Mouse (Mus musculus): ENCODE measurements around the gene Serhl. TPM values are rescaled to one million over a fixed set of nuclear protein-coding genes. Genes with fewer than 3 reads are reported as not detected.

The Serhl gene
- total and polyA plus RNA-seq, 3 experiments, result 52.0 to 123 (median 59.5) TPM

DNA sequence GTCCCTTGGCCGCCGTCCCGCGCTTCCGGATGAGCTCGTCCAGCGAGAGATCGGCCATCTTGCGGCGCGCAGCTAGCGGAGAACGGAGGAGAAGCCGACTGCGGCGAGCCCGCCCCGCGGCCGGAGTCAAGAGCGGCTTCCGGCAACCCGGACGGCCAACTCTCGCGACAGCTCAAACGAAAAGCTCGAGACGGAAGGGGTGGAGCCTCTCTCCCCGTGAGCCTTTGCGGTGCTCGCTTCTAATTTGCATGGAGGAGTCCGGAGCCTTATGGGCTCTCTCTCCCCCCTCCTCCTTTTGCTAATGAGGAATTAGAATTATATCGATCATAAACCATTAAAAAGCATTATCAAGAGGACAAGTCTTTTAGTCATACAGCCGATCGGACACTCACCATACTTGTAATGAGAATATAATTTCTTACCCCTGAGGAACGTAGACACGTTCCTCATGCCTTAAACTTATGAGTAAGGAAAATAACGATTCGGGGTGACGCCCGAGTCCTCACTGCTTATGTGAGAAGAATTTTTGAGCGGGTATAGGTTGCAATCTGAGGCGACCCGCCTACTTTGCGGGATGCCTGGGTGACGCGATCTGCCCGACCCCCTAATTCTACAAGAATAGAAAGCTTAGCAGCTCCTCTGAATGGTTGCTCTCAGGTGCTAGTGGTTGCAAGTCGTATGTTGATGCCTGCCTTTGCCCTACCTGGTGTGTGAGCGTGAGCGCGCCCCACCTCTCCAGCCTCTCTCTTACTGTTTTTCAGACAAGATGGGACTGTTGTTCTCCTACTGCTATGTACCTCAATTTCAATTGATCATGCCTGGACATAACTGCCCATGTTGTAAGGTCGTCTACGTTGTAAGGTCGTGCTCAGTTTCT, 60.1 kb downstream of the Serhl start, which contains the start of gene Poldip3:
Poldip3 (minus strand) TSS at position 189 of the 877 bp plus-strand sequence.
- Histone ChIP-seq H3K27ac (ENCODE audit: insufficient read depth, low read depth) (peak within 1 kb of the TSS; percentile 91), H3K9ac (ENCODE audit: insufficient read depth, low read depth) (peak within 1 kb of the TSS; percentile 93), H3K4me1 (ENCODE audit: control insufficient read depth in 1 of 2, insufficient read depth in 2 of 2) (peaks cover 12 to 67% of the 10 kb centered on the region in 2 experiments; a peak in 3 of 4 replicates), H3K79me2 (replicated peaks; ENCODE audit: control insufficient read depth, extremely low read depth, insufficient read depth, poor library complexity, severe bottlenecking) (peaks cover 42% of the 10 kb centered on the region), H3K27me3 (replicated peaks) (no peaks in the 10 kb centered on the region), H3K4me3 (replicated peaks in 1 of 3; ENCODE audit: low read depth in 2 of 3, low read length in 2 of 3, poor library complexity in 1 of 3) (peak within 1 kb of the TSS; percentile 86 to 92 (median 88)), H3K4me2 (ENCODE audit: insufficient read depth, low read depth, poor library complexity, severe bottlenecking) (peak within 1 kb of the TSS; percentile 80), H3K36me3 (replicated peaks in 1 of 2; ENCODE audit: control insufficient read depth in 1 of 2, insufficient read depth in 1 of 2, low read length in 1 of 2) (peaks cover 26 to 47% of the 10 kb centered on the region in 2 experiments), H3K9me3 (replicated peaks; ENCODE audit: low read length) (peaks cover 13% of the 10 kb centered on the region)
- peak; percentile 97 for DNase-seq (ENCODE audit: extremely low read depth)
- dilution Hi-C loops (cut with MboI; ENCODE audit: extremely low pct_ligation_motif_present, extremely low pct_unique_long_range_greater_than_20kb, low sequenced_read_pairs), result no loop called here
- in situ Hi-C loops (cut with MboI; ENCODE audit: low pct_ligation_motif_present, low pct_unique_long_range_greater_than_20kb, low sequenced_read_pairs), result loop anchor here (5.0 kb wide), 1 partner anchor 58 kb away; no protein-coding TSS in a partner anchor
- TF ChIP-seq TBP (conservative IDR thresholded peaks at IDR 0.05; ENCODE audit: low read depth, low read length) (peak; percentile 99), TCF12 (IDR thresholded peaks at IDR 0.05; ENCODE audit: low read depth, low read length) (peak; percentile 73), HCFC1 (IDR thresholded peaks at IDR 0.05; ENCODE audit: low read depth, low read length) (peak; percentile 82), CHD1 (IDR thresholded peaks at IDR 0.05; ENCODE audit: low read depth, low read length) (no peak), EP300 (IDR thresholded peaks at IDR 0.05; ENCODE audit: low read length) (peak; percentile 48; the same call in 1 of the 2 replicates), MAFK (IDR thresholded peaks at IDR 0.05; ENCODE audit: insufficient replicate concordance, low read length) (peak; percentile 52; the same call in 1 of the 2 replicates), CHD2 (IDR thresholded peaks at IDR 0.05; ENCODE audit: low read length) (peak; percentile 99), MEF2A (IDR thresholded peaks at IDR 0.05; ENCODE audit: borderline replicate concordance, low read depth, low read length) (peak; percentile 81; the same call in 1 of the 2 replicates), RCOR1 (conservative IDR thresholded peaks at IDR 0.05; ENCODE audit: low read depth, low read length) (peak; percentile 97), ZC3H11A (IDR thresholded peaks at IDR 0.05; ENCODE audit: low read depth, low read length) (no peak), ZNF384 (IDR thresholded peaks at IDR 0.05; ENCODE audit: low read depth, low read length) (no peak), JUND (conservative IDR thresholded peaks at IDR 0.05; ENCODE audit: low read depth, low read length) (peak; percentile 79), E2F4 (IDR thresholded peaks at IDR 0.05; ENCODE audit: insufficient replicate concordance, low read depth, low read length) (0 out of 2 replicates have a peak, but pooled peaks have one; percentile 71), MAZ (IDR thresholded peaks at IDR 0.05; ENCODE audit: low read depth, low read length) (peak; percentile 92; the same call in 1 of the 2 replicates), ZMIZ1 (IDR thresholded peaks at IDR 0.05; ENCODE audit: low read depth, low read length) (peak; percentile 100), ETS1 (conservative IDR thresholded peaks at IDR 0.05; ENCODE audit: low read depth, low read length) (peak; percentile 97), BHLHE40 (IDR thresholded peaks at IDR 0.05; ENCODE audit: low read depth, low read length) (peak; percentile 82), CTCF (conservative IDR thresholded peaks at IDR 0.05 in 1 of 2, IDR thresholded peaks at IDR 0.05 in 1 of 2; ENCODE audit: low read depth in 2 of 2, low read length in 2 of 2) (peak in 1 of 2 experiments; percentile 7; a peak in 1 of 4 replicates), SIN3A (IDR thresholded peaks at IDR 0.05; ENCODE audit: low read length) (peak; percentile 95), JUN (IDR thresholded peaks at IDR 0.05; ENCODE audit: insufficient read depth, low read depth, low read length) (no peak), MXI1 (IDR thresholded peaks at IDR 0.05; ENCODE audit: low read depth, low read length) (peak; percentile 34), PAX5 (IDR thresholded peaks at IDR 0.05; ENCODE audit: low read length) (no peak), KAT2A (IDR thresholded peaks at IDR 0.05; ENCODE audit: insufficient replicate concordance, low read length) (peak; percentile 66; the same call in 1 of the 2 replicates), NELFE (IDR thresholded peaks at IDR 0.05; ENCODE audit: low read depth, low read length) (peak; percentile 99), POLR2AphosphoS2 (IDR thresholded peaks at IDR 0.05; ENCODE audit: low read depth, low read length) (peak; percentile 100), MYC (IDR thresholded peaks at IDR 0.05; ENCODE audit: low read depth, low read length) (peak; percentile 57), ZKSCAN1 (IDR thresholded peaks at IDR 0.05; ENCODE audit: borderline replicate concordance, low read depth, low read length) (no peak; the same call in 1 of the 2 replicates), POLR2A (IDR thresholded peaks at IDR 0.05; ENCODE audit: low read depth, low read length) (peak; percentile 100), UBTF (IDR thresholded peaks at IDR 0.05; ENCODE audit: low read depth, low read length) (peak; percentile 69; the same call in 1 of the 2 replicates), USF1 (IDR thresholded peaks at IDR 0.05; ENCODE audit: low read depth, low read length) (no peak), RAD21 (IDR thresholded peaks at IDR 0.05; ENCODE audit: low read depth, low read length) (peak; percentile 13), GABPA (IDR thresholded peaks at IDR 0.05; ENCODE audit: insufficient replicate concordance, low read depth, low read length) (no peak; the same call in 1 of the 2 replicates), USF2 (conservative IDR thresholded peaks at IDR 0.05; ENCODE audit: low read depth, low read length) (peak; percentile 36; the same call in 1 of the 2 replicates), NRF1 (IDR thresholded peaks at IDR 0.05; ENCODE audit: low read depth, low read length) (peak; percentile 58), MAX (IDR thresholded peaks at IDR 0.05; ENCODE audit: low read length) (peak; percentile 80), ELF1 (IDR thresholded peaks at IDR 0.05; ENCODE audit: low read depth, low read length) (peak; percentile 90), IRF4 (IDR thresholded peaks at IDR 0.05; ENCODE audit: low read depth, low read length) (peak; percentile 78; the same call in 1 of the 2 replicates)

Measured in CH12.LX (cell line).